Mouse (Mus musculus) G1E (cell line): ENCODE results near the gene Ccl26. TPM values are rescaled to one million over a fixed set of nuclear protein-coding genes. Genes with fewer than 3 reads are reported as not detected.

Experiments used
- ATAC-seq: 2 replicates; pipeline ENCODE4 v1.8.0; 2016; ENCODE audit warnings: mild to moderate bottlenecking; ENCODE audit not compliant: insufficient number of reproducible peaks, poor library complexity, low FRiP score, severe bottlenecking; ENCODE audit errors: extremely low read depth
- DNase-seq: peaks from one replicate; pipeline ENCODE4 v3.0.0; 2012; ENCODE audit warnings: low spot score
- H3K27me3 ChIP-seq: 2 replicates; pipeline ENCODE4 v1.6.1; 2012; ENCODE audit warnings: mild to moderate bottlenecking, low read length, inconsistent platforms; ENCODE audit not compliant: insufficient read depth
- H3K36me3 ChIP-seq: replicated peaks from 2 replicates; pipeline ENCODE3; 2012; ENCODE audit warnings: mild to moderate bottlenecking, inconsistent platforms
- H3K4me1 ChIP-seq: 2 replicates; pipeline ENCODE4 v1.6.1; 2012; ENCODE audit warnings: low read depth, low read length, inconsistent platforms, mixed read lengths; ENCODE audit not compliant: insufficient read depth
- H3K4me3 ChIP-seq: 2 replicates; pipeline ENCODE4 v1.5.1; 2012; ENCODE audit warnings: low read depth, mild to moderate bottlenecking, inconsistent platforms, low read length, moderate library complexity, mixed read lengths
- H3K9me3 ChIP-seq: replicated peaks from 2 replicates; pipeline ENCODE4 v1.6.1; 2012; ENCODE audit warnings: inconsistent platforms
- CTCF ChIP-seq: IDR thresholded peaks from 2 replicates; pipeline ENCODE4 v1.5.1; 2012; ENCODE audit warnings: low read depth, low read length, inconsistent platforms, mixed read lengths
- GATA1 ChIP-seq: IDR thresholded peaks from 2 replicates; pipeline ENCODE4 v1.6.1; 2012; ENCODE audit warnings: borderline replicate concordance, low read length, inconsistent platforms, mixed read lengths
- GATA2 ChIP-seq: IDR thresholded peaks from 2 replicates; pipeline ENCODE4 v1.6.1; 2012; ENCODE audit warnings: low read depth, low read length, inconsistent platforms, borderline replicate concordance
- POLR2AphosphoS5 ChIP-seq: IDR thresholded peaks from 2 replicates; pipeline ENCODE4 v1.6.1; 2012; ENCODE audit warnings: low read depth, low read length, inconsistent platforms; ENCODE audit not compliant: insufficient replicate concordance
- TAL1 ChIP-seq: conservative IDR thresholded peaks from 2 replicates; pipeline ENCODE4 v1.6.1; 2012; ENCODE audit warnings: low read depth, low read length, inconsistent platforms, mixed read lengths
- polyA plus RNA-seq: library from polyadenylated mRNA; stranded (reverse); fragments of >175 nt; gene quantifications from 2 replicates; pipeline ENCODE4 v1.2.3, GENCODE M21; 2012
- total RNA-seq, 2 experiments: library from RNA; stranded (forward) in 1 of 2; stranded (reverse) in 1 of 2; fragments of 200-1000 nt in 1 of 2; fragments of >200 nt in 1 of 2; fragmentation: Nextera tagmentation in 1 of 2; gene quantifications; 2 replicates each; pipeline ENCODE4 v1.2.3; 2014 to 2017

Ccl26 gene
- total and polyA plus RNA-seq, 3 experiments, result not detected

DNA sequence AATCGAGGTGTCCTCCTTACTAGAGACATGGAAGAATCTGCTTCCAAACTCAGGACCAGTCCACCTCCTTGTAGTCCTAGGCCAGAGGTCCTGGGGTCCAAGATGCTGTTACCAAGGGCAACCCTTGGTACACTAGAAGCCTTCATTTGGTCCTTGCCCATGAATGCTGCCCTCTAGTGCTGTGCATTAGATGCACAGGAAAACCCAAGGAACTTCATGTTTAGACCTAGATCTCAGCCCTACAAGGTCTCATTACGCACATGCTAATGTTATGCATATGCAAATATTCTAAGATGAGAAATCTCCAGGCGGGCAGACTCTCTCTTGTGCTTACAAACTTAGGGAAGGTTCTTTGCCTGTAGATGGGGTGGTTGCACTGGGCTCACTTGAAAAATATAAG, 34.1 kb downstream of the Ccl26 start:
- H3K9me3 ChIP-seq, result no peaks in the 10 kb centered on the region
- DNase-seq (no peak), ATAC-seq (no peak)
- H3K27me3 ChIP-seq, result peaks cover 5% of the 10 kb centered on the region; the same call in 1 of the 2 replicates
- H3K4me3 ChIP-seq, result no peak overlapping the region
- no peak for TF ChIP-seq TAL1
- TF ChIP-seq POLR2AphosphoS5, result no peak
- no peak for TF ChIP-seq GATA1
- TF ChIP-seq GATA2, result no peak
- TF ChIP-seq CTCF, result no peak
- no peaks in the 10 kb centered on the region for H3K36me3 ChIP-seq
- no peaks in the 10 kb centered on the region for H3K4me1 ChIP-seq

DNA sequence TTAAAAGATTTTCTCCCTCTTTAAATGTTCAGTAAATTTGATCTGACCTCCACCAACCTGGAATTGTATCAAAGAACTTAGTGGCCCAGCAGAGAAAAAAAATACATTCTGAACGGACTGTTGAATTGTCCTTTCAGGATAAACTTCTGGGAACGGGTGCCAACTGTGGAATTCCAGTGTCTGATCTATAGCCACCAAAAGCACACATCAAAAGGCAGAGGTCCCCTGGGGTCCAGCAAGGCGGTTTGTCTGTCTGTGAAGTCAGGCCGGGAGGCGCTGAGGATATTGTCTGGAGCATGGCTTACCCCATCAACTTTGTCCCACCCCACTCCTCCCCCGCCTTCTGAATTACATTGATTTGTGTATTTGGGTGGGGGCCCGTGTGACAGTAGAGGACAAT, 35.4 kb downstream of the Ccl26 start:
- H3K9me3 ChIP-seq, result no peaks in the 10 kb centered on the region
- H3K4me3 ChIP-seq, result no peak overlapping the region
- H3K27me3 ChIP-seq, result peaks cover 5% of the 10 kb centered on the region; the same call in 1 of the 2 replicates
- H3K4me1 ChIP-seq, result no peaks in the 10 kb centered on the region
- DNase-seq (no peak), ATAC-seq (no peak)
- no peaks in the 10 kb centered on the region for H3K36me3 ChIP-seq
- TF ChIP-seq CTCF (no peak), TAL1 (no peak), GATA1 (no peak), POLR2AphosphoS5 (no peak), GATA2 (no peak)

DNA sequence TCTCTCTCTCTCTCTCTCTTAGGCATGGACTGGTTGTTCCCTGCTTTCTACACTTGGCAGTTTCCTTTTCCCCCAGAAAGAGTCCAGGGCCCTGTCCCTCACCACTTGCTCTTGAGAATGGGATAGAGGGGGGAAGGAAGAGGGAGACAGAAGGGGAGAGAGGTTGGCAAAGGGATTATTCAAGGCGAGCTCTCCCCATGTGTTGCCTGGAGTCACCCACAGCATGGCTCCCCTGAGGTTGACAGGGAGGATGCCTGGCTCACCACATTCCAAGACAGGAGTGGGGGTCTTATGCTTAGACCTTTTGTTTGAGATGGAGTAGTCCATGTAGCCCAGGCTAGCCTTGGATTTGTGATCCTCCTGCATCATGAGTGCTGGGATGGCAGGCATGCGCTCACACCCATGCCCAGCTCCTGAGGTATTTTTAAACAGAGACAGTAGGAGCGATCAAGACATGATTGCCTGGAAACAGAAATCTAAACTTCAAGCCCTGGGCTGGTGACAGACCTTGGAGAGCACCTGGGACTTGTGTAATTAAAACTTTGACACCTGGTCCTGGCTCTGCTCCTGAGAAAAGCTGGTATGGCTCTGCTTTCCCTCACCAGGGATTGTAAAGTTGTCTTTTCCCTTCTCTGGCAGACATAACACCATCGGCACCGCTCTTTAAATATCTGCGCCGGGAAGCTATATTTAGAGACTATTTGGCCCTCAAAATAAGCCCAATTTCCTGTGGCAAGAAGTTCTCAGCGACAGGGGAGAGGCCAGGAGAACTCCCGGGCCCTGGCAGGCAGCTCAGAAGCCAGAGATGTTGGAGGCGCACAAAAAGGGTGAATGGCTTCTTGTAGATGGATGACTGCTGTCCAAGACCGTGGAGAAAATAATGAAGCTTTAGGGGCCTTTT, 38.5 kb downstream of the Ccl26 start:
- ATAC-seq (no peak), DNase-seq (no peak)
- Histone ChIP-seq H3K4me3 (no peak overlapping the region), H3K4me1 (no peaks in the 10 kb centered on the region), H3K9me3 (no peaks in the 10 kb centered on the region), H3K27me3 (no peaks in the 10 kb centered on the region), H3K36me3 (no peaks in the 10 kb centered on the region)
- TF ChIP-seq GATA1, result no peak
- no peak for TF ChIP-seq CTCF
- no peak for TF ChIP-seq POLR2AphosphoS5
- no peak for TF ChIP-seq TAL1
- no peak for TF ChIP-seq GATA2

DNA sequence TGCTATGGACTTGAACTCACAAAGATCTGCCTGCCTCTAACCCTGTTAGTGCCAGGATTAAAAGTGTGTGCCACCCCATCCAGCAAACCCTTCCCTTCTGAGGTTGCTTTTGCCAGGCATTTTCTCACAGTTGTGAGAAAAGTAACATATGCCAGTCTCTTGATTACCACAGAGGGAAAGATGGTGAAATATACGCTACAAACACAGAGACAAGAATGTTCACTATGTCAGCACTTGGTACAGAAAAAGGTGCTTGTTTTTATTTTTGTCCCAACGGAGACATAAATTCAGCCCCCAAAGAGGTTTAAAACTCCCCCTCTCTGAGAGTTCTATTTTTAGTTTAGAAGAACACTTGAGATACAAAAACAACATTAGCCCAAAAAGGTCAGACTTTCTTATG, 39.3 kb downstream of the Ccl26 start:
- H3K4me1 ChIP-seq, result no peaks in the 10 kb centered on the region
- no peak for ATAC-seq
- TF ChIP-seq GATA2 (no peak), TAL1 (no peak), CTCF (no peak), GATA1 (no peak), POLR2AphosphoS5 (no peak)

DNA sequence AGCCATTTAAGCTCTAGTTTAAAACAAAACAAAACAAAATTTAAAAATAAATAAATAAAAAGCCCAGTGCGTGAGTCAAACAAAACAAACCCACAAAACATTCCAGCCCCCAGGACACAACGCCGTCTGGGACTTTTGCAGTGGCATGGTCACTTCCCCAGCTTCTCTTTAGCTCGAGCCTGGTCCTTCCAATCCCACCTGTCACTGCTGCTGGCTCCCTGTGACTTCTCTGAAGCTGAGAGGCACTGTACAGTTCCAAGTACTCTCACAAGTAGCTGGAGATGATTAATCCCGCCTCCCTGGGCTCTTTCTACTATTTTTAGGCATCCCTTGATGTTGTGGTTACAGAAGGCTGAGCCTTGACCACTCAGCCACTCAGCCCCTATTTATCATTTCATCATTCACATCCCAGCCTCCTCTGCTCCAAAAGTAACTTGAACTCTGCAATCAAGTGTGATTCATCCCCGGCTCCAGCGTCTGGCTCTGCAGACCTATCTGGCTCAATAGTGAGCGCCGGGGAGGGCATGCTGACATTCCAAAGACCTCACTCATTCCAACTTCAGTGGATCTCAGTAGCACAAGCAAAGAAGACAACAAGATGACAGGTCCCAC, 41.2 kb downstream of the Ccl26 start:
- Histone ChIP-seq H3K4me1 (no peaks in the 10 kb centered on the region), H3K4me3 (no peak overlapping the region), H3K27me3 (no peaks in the 10 kb centered on the region), H3K36me3 (no peaks in the 10 kb centered on the region), H3K9me3 (no peaks in the 10 kb centered on the region)
- ATAC-seq, result no peak
- TF ChIP-seq TAL1 (no peak), GATA2 (no peak), GATA1 (no peak)
- no peak for DNase-seq

More for the DNA sequence above, 39.3 kb downstream of the Ccl26 start:
- Histone ChIP-seq H3K9me3 (no peaks in the 10 kb centered on the region), H3K36me3 (no peaks in the 10 kb centered on the region), H3K27me3 (no peaks in the 10 kb centered on the region), H3K4me3 (no peak overlapping the region)
- no peak for DNase-seq

DNA sequence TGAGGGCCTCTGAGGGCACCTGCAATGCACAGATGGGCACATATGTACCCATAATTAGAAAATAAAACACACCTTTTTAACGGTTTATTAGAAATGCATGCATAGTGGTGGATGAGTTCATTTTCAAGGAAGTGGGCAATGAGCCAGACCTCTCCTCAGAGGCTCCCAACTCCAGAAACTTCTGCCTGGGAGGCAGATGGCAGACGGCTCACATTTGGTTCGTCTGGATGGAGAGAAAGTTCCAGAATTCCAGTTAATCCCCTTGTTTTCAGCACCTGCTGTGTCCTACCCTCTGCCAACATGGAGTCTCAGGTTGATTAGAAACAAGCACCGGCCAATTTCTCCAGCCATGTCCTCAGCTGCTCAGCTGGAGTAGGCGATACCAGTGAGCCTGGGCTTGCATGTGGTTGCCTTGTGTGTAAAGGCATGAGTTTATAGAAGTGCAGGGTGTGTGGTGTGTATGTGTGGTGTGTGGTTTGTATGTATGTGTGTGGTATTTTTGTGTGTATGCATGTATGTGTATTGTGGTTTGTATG, 46.0 kb downstream of the Ccl26 start:
- no peak for ATAC-seq
- no peaks in the 10 kb centered on the region for H3K36me3 ChIP-seq
- TF ChIP-seq GATA2, result no peak
- TF ChIP-seq CTCF, result no peak
- no peak for TF ChIP-seq TAL1
- TF ChIP-seq POLR2AphosphoS5, result no peak
- TF ChIP-seq GATA1, result no peak
- no peaks in the 10 kb centered on the region for H3K4me1 ChIP-seq
- peaks cover 2% of the 10 kb centered on the region; the same call in 1 of the 2 replicates for H3K27me3 ChIP-seq
- no peak overlapping the region for H3K4me3 ChIP-seq
- DNase-seq, result no peak
- H3K9me3 ChIP-seq, result no peaks in the 10 kb centered on the region
